Mouse (Mus musculus) right cerebral cortex, adult 2 months (tissue): Measurements from ENCODE around the gene Mrpl57.
"Not testable (repeated sequence)": the region's sequence is repeated elsewhere in the genome, so short reads cannot be mapped to it uniquely, and the experiment has no call there.

Source experiments
- DNase-seq, 2 experiments: peaks; one replicate each; pipeline ENCODE4 v3.0.0; 2021 to 2022; ENCODE audit warnings: low spot score in 2 of 2

The Mrpl57 gene

GRCm38 (mm10) chr14:57825788-57826751 lies at the start of gene Mrpl57, which contains the start of gene Ska3:
Mrpl57 (plus strand) TSS chr14:57826234.
Ska3 (minus strand) TSS chr14:57826185.
- peak; percentile 91 to 92 for DNase-seq

GRCm38 (mm10) chr14:57787406-57787805 lies 38.6 kb upstream of the Mrpl57 start:
- no peak for DNase-seq

GRCm38 (mm10) chr14:57789311-57789710 lies 36.7 kb upstream of the Mrpl57 start:
- DNase-seq = no peak

- DNase-seq = no peak
Measured at GRCm38 (mm10) chr14:57789759-57790158, 36.3 kb upstream of the Mrpl57 start.

- DNase-seq = no peak
Measured at GRCm38 (mm10) chr14:57791171-57791570, 34.9 kb upstream of the Mrpl57 start.

- peak in 1 of 2 experiments; percentile 15 for DNase-seq
Measured at GRCm38 (mm10) chr14:57797551-57797950, 28.5 kb upstream of the Mrpl57 start.

- peak; percentile 97 for DNase-seq
Measured at GRCm38 (mm10) chr14:57797991-57798931, 27.8 kb upstream of the Mrpl57 start, which contains the start of gene Sap18. Sap18 (plus strand) TSS chr14:57798180.

- no peak for DNase-seq
Measured at GRCm38 (mm10) chr14:57803731-57804130, 22.3 kb upstream of the Mrpl57 start.

- no peak for DNase-seq
Measured at GRCm38 (mm10) chr14:57808558-57808957, 17.5 kb upstream of the Mrpl57 start.

GRCm38 (mm10) chr14:57810886-57811285 lies 15.1 kb upstream of the Mrpl57 start:
- no peak for DNase-seq

GRCm38 (mm10) chr14:57811844-57812243 lies 14.2 kb upstream of the Mrpl57 start:
- peak in 1 of 2 experiments; percentile 22 for DNase-seq

- DNase-seq = no peak
Measured at GRCm38 (mm10) chr14:57820839-57821238, 5.2 kb upstream of the Mrpl57 start.

- no peak for DNase-seq
Measured at GRCm38 (mm10) chr14:57827284-57827683, 1.2 kb downstream of the Mrpl57 start.

- DNase-seq = no peak
Measured at GRCm38 (mm10) chr14:57833526-57833925, 7.5 kb downstream of the Mrpl57 start.

- no peak for DNase-seq
Measured at GRCm38 (mm10) chr14:57835157-57835556, 9.1 kb downstream of the Mrpl57 start.

- no peak for DNase-seq
Measured at GRCm38 (mm10) chr14:57844535-57844934, 18.5 kb downstream of the Mrpl57 start.

- not testable (repeated sequence) for DNase-seq
Measured at GRCm38 (mm10) chr14:57848061-57848460, 22.0 kb downstream of the Mrpl57 start.

- no peak for DNase-seq
Measured at GRCm38 (mm10) chr14:57848646-57849045, 22.6 kb downstream of the Mrpl57 start.

- DNase-seq = no peak
Measured at GRCm38 (mm10) chr14:57850330-57850729, 24.3 kb downstream of the Mrpl57 start.

- DNase-seq = no peak
Measured at GRCm38 (mm10) chr14:57852961-57853360, 26.9 kb downstream of the Mrpl57 start.

GRCm38 (mm10) chr14:57856037-57856436 lies 30.0 kb downstream of the Mrpl57 start:
- DNase-seq = not testable (repeated sequence)

- no peak for DNase-seq
Measured at GRCm38 (mm10) chr14:57858601-57859000, 32.6 kb downstream of the Mrpl57 start.
